Mouse (Mus musculus): ENCODE data around the gene Parva.
A peak's percentile ranks its signal among the peaks of the same experiment; 100 is the strongest.

Gene Parva

DNA sequence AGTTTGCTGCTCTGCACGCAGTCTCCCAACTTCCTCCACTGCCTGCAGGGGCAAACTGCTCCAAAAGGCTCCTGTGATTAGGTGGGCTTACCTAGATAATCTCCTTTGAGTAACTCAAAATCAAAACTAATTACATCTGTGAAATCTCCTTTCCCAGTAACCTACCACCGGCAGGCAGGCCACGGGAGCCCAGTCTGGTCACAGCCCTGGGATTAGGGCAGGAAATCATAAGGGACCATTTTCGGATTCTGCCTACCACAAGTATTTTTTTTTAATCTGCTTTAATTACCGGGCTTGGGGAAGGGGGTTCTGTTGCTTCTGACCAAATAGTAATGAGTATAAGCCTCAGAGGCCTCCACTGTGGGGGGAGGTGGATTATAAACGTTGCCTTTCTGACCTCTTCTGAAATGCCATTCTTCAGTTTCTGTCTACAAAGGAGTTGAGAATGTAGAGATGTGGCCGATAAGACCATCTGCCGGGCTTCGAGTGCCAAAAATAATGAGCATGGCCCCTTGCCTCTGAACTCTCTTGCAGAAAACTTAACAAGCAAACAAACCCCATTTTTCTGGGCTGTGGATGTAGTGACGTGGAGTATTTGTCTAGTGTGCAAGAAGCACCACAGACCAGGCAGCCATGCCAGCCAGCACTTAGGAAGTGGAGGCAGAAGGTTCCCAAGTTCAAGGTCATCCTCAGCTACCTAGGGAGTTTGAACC lies 83.2 kb downstream of the Parva start:
- TF ChIP-seq GATA4 (IDR thresholded peaks at IDR 0.05; ENCODE audit: insufficient replicate concordance, low read length), result no peak

- no peak for TF ChIP-seq GATA4 (IDR thresholded peaks at IDR 0.05; ENCODE audit: insufficient replicate concordance, low read length)
These were observed 84.0 kb downstream of the Parva start for GRCm38 (mm10) chr7:112511309-112511708.

GRCm38 (mm10) chr7:112512257-112512656 lies 85.0 kb downstream of the Parva start:
- TF ChIP-seq GATA4 (IDR thresholded peaks at IDR 0.05; ENCODE audit: insufficient replicate concordance, low read length), result no peak

GRCm38 (mm10) chr7:112512895-112513294 lies 85.6 kb downstream of the Parva start:
- no peak for TF ChIP-seq GATA4 (IDR thresholded peaks at IDR 0.05; ENCODE audit: insufficient replicate concordance, low read length)

GRCm38 (mm10) chr7:112514636-112515193 lies 87.4 kb downstream of the Parva start:
- no peak for TF ChIP-seq GATA4 (IDR thresholded peaks at IDR 0.05; ENCODE audit: insufficient replicate concordance, low read length)

GRCm38 (mm10) chr7:112525465-112525864 lies 98.2 kb downstream of the Parva start:
- no peak for TF ChIP-seq GATA4 (IDR thresholded peaks at IDR 0.05; ENCODE audit: insufficient replicate concordance, low read length)

DNA sequence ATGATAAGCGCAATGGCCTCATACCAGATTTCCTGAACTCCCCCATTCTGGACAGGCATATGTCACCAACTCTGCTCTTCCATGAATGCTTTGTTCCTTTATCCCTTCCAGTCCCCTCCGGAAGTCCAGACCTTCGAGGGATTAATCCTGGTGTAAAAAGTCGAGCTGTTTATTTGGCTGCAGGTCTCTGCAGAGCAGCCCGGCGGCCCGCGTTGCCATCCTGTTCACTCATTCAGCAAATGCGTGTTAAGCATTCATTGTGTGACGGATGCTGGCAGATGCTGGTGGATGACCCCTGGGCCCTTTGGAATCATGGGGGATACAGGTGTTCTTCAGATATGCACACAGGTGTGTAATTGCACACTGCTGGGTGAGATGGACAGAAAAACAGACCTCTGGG lies 98.9 kb downstream of the Parva start:
- TF ChIP-seq GATA4 (IDR thresholded peaks at IDR 0.05; ENCODE audit: insufficient replicate concordance, low read length), result no peak

DNA sequence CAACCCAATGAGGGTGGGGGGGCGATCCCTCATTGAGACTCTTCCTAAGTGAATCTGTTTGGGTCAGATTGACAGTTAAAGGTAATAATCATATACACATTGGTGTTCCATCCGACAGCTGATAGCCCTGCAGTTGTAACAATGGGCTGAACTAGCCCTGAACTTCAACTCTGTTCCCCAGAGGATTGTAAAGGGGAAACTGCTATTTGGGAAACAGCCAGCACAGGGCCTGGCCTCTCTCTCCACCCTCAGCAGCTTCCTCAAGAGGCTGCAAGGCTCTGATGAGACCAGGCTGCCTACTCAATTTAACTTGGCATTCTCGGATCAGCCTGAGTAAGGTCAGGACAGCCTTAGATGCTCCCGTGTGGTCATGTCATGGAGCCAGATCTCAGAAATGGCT lies 99.9 kb downstream of the Parva start:
- peak; percentile 66; the same call in 1 of the 2 replicates for TF ChIP-seq GATA4 (IDR thresholded peaks at IDR 0.05; ENCODE audit: insufficient replicate concordance, low read length)

GRCm38 (mm10) chr7:112528059-112528458 lies 100.8 kb downstream of the Parva start:
- TF ChIP-seq GATA4 (IDR thresholded peaks at IDR 0.05; ENCODE audit: insufficient replicate concordance, low read length), result no peak

GRCm38 (mm10) chr7:112528582-112529360 lies 101.5 kb downstream of the Parva start:
- TF ChIP-seq GATA4 (IDR thresholded peaks at IDR 0.05; ENCODE audit: insufficient replicate concordance, low read length), result no peak

GRCm38 (mm10) chr7:112530924-112531323 lies 103.6 kb downstream of the Parva start:
- no peak for TF ChIP-seq GATA4 (IDR thresholded peaks at IDR 0.05; ENCODE audit: insufficient replicate concordance, low read length)

DNA sequence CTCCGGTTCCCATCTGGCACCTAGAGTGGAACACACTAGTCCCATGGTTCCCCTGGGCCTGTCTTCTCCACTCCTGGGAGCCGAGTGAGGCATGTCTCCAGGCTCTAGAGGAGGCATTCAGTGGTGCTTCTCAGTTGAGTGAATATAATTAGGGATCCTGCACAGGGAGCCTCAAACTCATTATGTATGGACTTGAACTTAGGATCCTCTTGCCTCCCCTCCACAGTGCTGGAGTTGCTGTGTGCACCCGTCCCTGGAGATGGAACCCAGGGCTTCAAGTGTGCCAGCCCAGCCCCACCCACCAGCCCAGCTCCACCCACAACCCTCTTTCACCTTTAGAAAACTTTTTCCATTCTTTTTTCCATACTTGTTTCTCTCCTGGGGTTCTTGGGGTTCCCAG lies 106.8 kb downstream of the Parva start:
- no peak for TF ChIP-seq GATA4 (IDR thresholded peaks at IDR 0.05; ENCODE audit: insufficient replicate concordance, low read length)

GRCm38 (mm10) chr7:112535408-112535921 lies 108.2 kb downstream of the Parva start:
- no peak for TF ChIP-seq GATA4 (IDR thresholded peaks at IDR 0.05; ENCODE audit: insufficient replicate concordance, low read length)

- TF ChIP-seq GATA4 (IDR thresholded peaks at IDR 0.05; ENCODE audit: insufficient replicate concordance, low read length), result no peak
These were observed 121.8 kb downstream of the Parva start for GRCm38 (mm10) chr7:112549136-112549535.

DNA sequence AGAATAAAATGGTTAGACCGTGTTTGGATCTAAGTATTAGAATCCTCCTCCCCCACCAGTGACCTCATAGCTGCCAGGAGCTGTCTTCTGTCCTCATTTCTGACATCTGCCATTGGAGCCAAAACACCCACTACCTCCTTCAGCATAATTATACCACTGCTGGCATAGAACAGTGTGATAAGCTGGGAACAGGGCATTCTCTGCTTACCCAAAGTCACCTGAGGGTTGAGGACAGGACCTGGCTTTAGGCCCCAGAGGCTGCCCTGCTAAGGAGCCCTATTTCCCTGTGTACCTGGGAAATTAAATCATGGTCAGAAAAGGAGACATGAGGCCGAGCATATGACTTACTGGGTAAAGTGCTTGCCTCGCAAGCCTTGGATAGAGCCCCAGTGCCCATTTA lies 134.2 kb downstream of the Parva start:
- no peak for TF ChIP-seq GATA4 (IDR thresholded peaks at IDR 0.05; ENCODE audit: insufficient replicate concordance, low read length)

- TF ChIP-seq GATA4 (IDR thresholded peaks at IDR 0.05; ENCODE audit: insufficient replicate concordance, low read length), result no peak
These were observed 139.7 kb downstream of the Parva start for GRCm38 (mm10) chr7:112567004-112567403.

Measured in liver, adult (tissue).